Mouse (Mus musculus) embryonic fibroblast, embryonic 13.5 days (primary cell): ENCODE measurements around the gene Zfp488.

Experiments used
- CTCF ChIP-seq: IDR thresholded peaks from 2 replicates; pipeline ENCODE4 v1.5.1; 2011; ENCODE audit warnings: mild to moderate bottlenecking, control low read depth, low read length, moderate library complexity, borderline replicate concordance; ENCODE audit not compliant: insufficient read depth
- POLR2A ChIP-seq: IDR thresholded peaks from 2 replicates; pipeline ENCODE4 v1.6.1; 2011; ENCODE audit warnings: low read depth, mild to moderate bottlenecking, control low read depth, low read length, moderate library complexity

DNA sequence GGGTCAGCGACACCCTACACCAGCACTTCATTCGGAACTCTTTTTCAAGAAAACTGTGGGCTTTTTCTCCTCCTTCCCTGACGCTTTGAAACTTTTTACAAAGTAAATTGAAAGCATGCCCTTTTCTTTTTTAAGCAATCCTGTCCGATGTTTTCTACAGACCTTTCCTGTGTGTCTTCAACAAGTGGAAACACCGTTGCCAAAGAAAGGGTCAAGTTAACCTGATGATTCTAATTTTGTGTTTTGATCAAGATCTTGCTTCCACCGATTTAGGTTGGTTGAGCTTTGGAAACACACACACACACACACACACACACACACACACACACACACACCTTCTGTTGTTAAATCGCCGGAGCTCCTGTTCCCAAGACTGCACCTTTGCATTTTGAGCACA lies 55.8 kb downstream of the Zfp488 start:
- no peak for TF ChIP-seq POLR2A
- no peak for TF ChIP-seq CTCF
